Mouse (Mus musculus) lung, postnatal 0 days (tissue): ENCODE measurements around the gene Tcf3.

Source experiments
- CTCF ChIP-seq: IDR thresholded peaks from 2 replicates; pipeline ENCODE4 v1.5.1; 2016; ENCODE audit warnings: antibody characterized with exemption, mild to moderate bottlenecking
- EP300 ChIP-seq: IDR thresholded peaks from 2 replicates; pipeline ENCODE4 v1.6.1; 2016; ENCODE audit warnings: antibody characterized with exemption, mild to moderate bottlenecking, control low read depth

- TF ChIP-seq CTCF (no peak), EP300 (no peak)
These were observed 62.0 kb downstream of the Tcf3 start for GRCm38 (mm10) chr10:80371411-80371966.
